Mouse (Mus musculus) heart, adult 2 months (tissue): ENCODE results near the gene Map3k20.

ENCODE experiments used
- CTCF ChIP-seq: fragments of 200-600 bp; IDR thresholded peaks from 2 replicates; pipeline ENCODE4 v1.8.1; 2022; ENCODE audit warnings: antibody characterized with exemption, mild to moderate bottlenecking, moderate library complexity
- POLR2A ChIP-seq: fragments of 200-500 bp; IDR thresholded peaks from 2 replicates; pipeline ENCODE4 v1.6.1; 2011; ENCODE audit warnings: mild to moderate bottlenecking, low read depth, low read length, control low read depth; ENCODE audit not compliant: insufficient read depth

- TF ChIP-seq POLR2A (no peak), CTCF (no peak)
Observed at GRCm38 (mm10) chr2:72379425-72379824, 94.0 kb downstream of the Map3k20 start.
